Mouse (Mus musculus): ENCODE measurements around the gene Rsf1.

GRCm38 (mm10) chr7:97632897-97633296, 53.2 kb downstream of the Rsf1 start:
- TF ChIP-seq CTCF (IDR thresholded peaks at IDR 0.05; ENCODE audit: low read depth), result no peak
- TF ChIP-seq EP300 (IDR thresholded peaks at IDR 0.05; ENCODE audit: low read depth), result no peak
